Mouse (Mus musculus) CD4-positive, CD25-positive, alpha-beta regulatory T cell, adult 4 months (primary cell): ENCODE results near the gene Megf11. TPM values are rescaled to one million over a fixed set of nuclear protein-coding genes. Genes with fewer than 3 reads are reported as not detected.

Experiments
- ATAC-seq: one replicate; pipeline ENCODE4 v1.8.0; 2017
- polyA plus RNA-seq, 2 experiments: library from polyadenylated mRNA; unstranded; fragments of 100-300 nt; shearing (Covaris generic); gene quantifications; one replicate each; pipeline ENCODE4 v1.2.1; 2017

The Megf11 gene
- polyA plus RNA-seq, 2 experiments from 2014 or later = 0.11 to 0.36 TPM

DNA sequence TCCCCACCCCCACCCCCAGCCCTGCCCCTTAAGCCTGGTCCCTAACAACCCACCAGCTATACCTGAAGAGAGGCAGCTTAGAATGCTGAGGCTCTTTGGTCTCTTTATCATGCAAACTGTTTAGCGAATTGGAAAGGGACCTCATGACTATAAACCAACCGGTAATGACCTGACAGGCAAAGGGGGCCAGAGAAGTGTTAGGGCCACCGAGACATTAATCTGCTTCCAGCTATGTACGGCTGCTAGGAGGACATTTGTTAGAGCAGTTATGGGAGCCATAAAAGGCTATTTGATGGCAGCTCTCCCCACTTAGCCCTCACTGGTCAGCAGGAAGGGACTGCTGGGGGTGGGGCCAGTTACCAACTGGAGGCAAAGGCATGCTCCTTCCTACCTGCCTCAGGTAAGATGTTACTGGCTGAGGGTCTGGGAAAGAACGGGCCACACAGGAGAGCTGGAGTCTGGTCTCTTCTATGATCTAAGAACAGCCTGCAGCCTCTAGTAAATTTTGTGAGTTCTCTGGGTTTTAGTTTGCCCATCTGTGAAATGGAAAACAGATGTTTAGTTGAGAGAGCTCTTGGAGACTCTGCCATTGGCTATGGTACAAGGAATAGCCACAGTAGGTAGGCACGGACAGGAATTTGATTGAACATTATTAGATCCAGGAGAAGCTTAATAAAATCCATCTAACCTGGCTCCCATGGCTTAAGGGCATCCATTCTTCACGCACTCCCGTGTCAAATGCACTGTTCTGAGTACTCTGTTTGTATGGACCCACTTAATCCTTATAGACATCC is 183.2 kb downstream of the Megf11 start:
- no peak for ATAC-seq

- no peak for ATAC-seq
Observed at GRCm38 (mm10) chr9:64570448-64570847, 185.0 kb downstream of the Megf11 start.

- ATAC-seq = no peak
Observed at GRCm38 (mm10) chr9:64571091-64571490, 185.7 kb downstream of the Megf11 start.

DNA sequence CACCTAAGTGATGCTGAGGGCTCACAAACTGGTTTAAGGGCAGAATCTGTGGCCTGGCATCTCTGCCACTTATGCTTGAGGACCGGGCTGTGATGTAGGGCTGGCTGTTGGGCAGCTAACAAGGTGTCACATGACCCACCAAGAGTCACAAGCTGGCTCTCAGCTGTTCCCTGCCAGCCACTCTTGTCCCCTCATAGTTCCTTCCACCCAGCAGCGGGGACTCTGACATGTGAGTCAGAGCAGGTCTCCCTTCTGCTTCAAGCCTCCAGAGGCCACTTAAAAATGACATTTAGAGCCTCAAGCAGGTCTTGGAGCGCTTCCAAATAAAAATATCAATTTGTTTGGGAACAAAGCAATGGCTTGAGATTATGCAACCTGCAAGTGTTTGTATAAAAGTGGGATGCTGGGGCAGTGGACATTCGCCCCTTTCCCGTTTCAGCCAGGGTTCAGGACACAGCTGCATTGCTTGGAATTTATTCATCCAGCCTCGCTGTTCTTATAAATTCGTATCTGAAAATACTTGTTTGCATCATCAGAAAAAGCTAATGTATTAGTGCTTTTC is 187.3 kb downstream of the Megf11 start:
- ATAC-seq = no peak

DNA sequence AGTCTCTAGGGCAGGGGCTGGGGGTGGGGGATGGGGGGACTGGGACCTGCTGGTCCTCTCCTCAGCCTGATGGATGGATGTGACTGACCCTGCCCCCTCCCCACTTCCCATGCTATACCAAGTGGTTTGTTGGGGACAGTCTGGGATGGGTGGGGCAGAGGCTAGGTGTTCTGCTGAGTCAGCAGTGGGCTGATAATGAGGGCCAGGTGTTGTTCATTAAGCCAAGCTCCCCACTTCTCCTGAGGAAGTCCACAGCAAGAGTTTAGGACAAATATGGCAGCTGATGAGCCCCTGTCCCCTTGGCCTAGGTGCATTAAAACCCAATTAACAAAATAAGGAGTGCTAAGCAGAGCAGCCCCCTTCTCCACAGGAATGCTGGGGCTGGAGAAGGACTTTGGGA is 190.2 kb downstream of the Megf11 start:
- ATAC-seq = no peak

GRCm38 (mm10) chr9:64576143-64576878 is 190.9 kb downstream of the Megf11 start:
- no peak for ATAC-seq

DNA sequence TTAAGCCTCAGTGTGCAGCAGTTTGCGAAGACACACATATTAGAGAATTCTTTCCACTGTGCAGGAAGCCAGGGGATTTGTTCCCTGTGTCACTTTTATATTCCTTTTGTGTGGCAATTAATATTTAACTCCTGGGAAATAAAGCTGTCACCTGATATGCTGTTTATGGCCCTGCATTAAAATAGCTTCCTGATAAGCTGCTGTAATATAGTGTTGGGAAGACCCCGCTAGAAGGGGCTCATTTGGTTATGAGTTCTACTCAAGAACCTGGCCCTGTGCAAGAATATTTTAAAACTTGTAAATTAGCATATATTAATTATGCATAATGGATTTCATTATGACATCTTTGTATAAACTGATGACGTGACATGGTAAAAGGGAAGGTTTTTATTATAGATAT is 191.7 kb downstream of the Megf11 start:
- no peak for ATAC-seq

DNA sequence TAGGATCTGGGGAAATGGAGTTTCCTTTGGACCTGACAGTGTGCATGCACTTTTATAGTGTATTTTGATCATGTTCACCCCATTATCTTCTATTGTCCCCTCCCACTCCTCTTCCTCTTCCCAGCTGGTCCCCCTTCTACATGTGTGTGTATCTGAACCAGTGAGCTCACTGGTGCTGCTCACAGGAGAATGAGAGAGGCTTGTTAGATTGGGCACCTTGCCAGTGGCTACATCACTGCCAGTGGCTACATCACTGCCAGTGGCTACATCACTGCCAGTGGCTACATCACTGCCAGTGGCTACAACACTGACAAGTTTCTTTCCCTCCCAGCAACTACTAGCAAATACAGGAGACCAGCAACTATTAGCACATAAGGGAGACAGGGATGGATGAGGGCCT is 192.6 kb downstream of the Megf11 start:
- ATAC-seq = no peak

DNA sequence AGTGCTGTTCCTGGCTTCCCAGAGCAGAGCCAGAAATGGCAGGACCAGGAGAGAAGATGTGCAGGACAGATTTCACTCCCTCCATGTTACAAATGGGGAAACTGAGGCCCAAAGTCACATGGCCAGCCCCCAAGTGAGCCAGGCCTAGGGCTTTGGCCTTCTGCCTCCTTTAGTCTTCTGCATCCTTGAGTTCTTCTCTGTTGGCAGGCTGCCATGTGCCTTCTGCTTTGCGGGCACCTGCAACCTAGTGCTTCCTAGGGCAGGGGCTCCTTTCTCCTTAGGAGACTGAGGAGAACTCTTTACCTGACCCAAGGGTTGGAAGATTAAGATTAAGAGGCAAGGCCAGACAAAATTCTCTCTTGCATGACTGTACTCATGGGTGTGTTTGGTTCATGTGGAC is 193.9 kb downstream of the Megf11 start:
- ATAC-seq = no peak

DNA sequence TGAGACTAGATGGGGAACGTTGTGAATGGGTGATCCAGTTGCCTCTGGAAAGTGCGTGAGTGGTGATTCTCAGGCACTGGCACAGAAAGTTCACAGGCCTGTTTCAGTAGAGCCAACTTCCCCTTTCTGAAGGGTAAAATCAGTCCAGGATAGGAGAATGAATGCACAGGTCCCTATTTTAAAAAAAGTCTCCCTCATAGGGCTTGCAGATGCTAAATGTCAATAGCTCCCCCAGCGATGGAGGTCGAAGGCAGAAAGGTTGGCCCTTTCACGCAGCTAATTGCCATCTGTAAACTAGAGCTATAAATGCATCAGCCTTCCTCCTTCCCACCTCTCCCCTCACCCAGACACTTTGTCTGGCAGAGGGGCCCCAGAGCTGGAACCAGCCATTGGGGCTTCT is 200.9 kb downstream of the Megf11 start:
- no peak for ATAC-seq

DNA sequence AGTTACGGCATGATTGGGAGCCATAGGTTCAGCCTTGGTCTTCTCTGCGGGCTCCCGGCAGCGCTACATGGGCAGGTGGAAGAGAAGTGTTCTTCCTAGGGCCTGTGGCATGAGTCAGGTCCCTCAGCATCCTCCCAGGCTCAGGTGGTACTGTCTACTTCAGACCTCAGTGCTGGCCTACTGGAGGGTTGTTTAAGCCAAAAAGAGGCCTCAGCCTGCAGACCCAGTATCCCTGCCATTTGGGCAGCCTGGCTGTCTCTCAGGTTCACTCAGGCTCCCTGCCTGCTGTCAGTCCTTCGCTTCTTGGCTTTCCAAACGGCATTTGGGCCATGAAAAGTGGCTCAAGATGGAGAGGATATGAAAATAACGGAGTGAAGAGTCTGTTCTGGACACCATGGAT is 202.6 kb downstream of the Megf11 start:
- no peak for ATAC-seq

DNA sequence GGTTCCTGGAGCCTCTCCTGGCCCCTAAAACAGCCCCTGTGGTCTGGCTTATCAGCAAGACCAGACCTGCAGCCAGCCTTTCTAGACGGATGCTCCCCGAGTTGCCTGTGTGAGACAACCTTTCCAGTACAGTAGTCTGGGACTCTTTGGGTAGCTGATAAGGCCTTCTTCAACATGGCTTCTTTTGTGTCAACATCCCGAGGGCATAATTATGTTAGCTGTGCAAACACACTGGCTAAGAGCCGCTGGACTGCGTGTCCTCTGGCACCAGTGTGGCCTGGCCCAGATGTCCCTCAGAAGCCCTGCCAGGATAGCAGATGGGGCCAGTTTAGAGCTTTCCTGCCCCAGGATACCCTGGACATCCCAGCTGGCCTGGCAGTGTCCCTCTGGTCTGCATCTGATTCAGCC is 205.2 kb downstream of the Megf11 start:
- ATAC-seq = no peak

- ATAC-seq = no peak
Observed at GRCm38 (mm10) chr9:64591436-64591835, 206.0 kb downstream of the Megf11 start.

- no peak for ATAC-seq
Observed at GRCm38 (mm10) chr9:64594442-64594841, 209.0 kb downstream of the Megf11 start.

GRCm38 (mm10) chr9:64598427-64598826 is 213.0 kb downstream of the Megf11 start:
- no peak for ATAC-seq

GRCm38 (mm10) chr9:64600731-64601130 is 215.3 kb downstream of the Megf11 start:
- no peak for ATAC-seq

DNA sequence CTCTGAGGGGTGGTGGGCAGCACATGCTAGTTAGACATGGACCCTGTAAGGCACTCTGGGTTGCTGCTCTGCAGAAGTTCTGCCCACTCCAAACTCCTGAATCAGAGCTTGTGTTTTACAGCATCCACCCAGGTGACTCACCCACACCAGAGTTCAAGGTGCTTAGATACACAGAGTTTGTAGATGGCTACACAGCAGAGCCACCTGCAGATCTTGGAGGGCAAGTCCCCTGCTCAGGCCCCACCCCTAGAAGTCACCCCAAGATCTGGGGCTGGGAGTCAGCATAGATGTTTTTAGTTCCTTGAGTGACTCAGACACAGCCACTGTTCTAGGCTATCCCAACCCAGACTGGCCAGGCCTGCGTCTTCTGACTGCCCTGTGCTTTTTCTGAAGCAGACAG is 217.5 kb downstream of the Megf11 start:
- ATAC-seq = no peak

DNA sequence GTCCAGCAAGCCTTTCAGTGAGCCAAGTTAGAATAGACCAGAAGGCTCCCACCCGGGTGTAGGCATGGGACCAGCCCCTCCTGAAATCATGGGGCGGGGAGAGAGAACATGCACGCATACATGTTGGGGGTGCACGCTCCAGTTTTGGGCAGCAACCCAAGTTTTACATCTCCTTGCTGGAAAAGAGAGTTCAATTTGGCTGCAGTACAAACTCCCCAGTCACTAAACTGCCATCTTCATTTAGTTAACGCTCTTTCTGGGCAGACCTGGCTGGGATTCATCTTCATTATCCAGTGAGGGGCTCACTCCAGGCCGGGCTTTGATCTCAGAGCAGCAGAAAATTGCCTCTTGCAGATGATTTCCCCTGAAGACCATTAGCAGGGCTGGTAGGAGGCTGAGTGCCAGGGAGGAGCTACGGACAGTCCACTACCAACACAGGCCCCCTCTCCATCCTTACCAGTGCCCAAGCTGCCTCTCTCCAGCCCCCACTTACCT is 218.8 kb downstream of the Megf11 start:
- no peak for ATAC-seq

- ATAC-seq = no peak
Observed at GRCm38 (mm10) chr9:64605077-64605714, 219.8 kb downstream of the Megf11 start.

- no peak for ATAC-seq
Observed at GRCm38 (mm10) chr9:64605735-64606349, 220.4 kb downstream of the Megf11 start.

- no peak for ATAC-seq
Observed at GRCm38 (mm10) chr9:64607049-64607448, 221.6 kb downstream of the Megf11 start.

GRCm38 (mm10) chr9:64609546-64609945 is 224.1 kb downstream of the Megf11 start:
- ATAC-seq = no peak
